Mouse (Mus musculus): ENCODE measurements at regions not wholly inside any gene's neighbourhood (a gene's known extent, or its start where the extent isn't known, plus 50 kb on each side); places are given as distances from the start of the nearest gene placed in this dataset.

DNA sequence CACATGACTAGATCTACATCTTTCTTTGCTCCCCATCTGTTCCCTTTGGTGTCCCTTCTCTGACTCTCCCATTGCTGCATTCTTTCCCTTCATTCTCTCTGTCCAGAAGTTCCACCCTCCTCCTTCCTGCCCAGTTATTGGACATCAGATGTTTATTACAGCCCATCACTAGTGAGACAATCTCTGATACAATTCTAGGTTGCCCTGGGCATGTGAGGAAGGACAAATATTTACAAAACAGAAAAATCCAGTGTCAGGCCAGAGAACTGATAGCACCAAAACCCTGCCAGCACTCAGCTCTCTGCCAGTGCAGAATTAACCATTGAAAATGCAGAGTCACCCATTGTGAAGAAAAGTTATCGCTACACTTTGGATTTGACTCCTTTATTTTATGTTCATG lies 87.9 kb upstream of the Lpp start:
- no peak for ATAC-seq (ENCODE audit: insufficient read depth, low FRiP score, low read depth)
- Histone ChIP-seq H3K4me1 (no peaks in the 10 kb centered on the region), H3K27me3 (replicated peaks) (no peaks in the 10 kb centered on the region), H3K9ac (no peak overlapping the region), H3K9me3 (no peaks in the 10 kb centered on the region), H3K4me3 (replicated peaks) (no peak overlapping the region), H3K27ac (no peak overlapping the region), H3K4me2 (no peak overlapping the region), H3K36me3 (no peaks in the 10 kb centered on the region)
- 89% methylated on average over 1 of the region's 1 CpGs for WGBS

DNA sequence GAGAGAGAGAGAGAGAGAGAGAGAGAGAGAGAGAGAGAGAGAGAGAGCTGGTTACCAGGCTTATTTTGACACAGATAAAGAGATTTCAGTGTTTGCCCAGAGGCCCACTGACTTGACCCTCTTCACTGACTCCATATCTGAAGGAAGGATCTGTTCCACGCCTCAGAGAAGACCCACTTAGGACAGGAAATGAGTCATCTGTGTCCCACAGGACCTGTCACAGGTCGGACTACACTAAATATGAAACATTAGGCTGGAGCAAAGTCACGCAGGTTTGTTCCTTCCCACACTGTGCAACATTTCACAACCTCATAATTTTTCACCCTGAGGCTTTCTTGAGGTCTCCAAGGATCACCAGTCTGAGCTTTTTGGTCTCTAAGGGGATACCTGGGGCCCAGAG lies 96.5 kb upstream of the Lpp start:
- Histone ChIP-seq H3K4me3 (replicated peaks) (no peak overlapping the region), H3K9me3 (no peaks in the 10 kb centered on the region), H3K4me2 (no peak overlapping the region), H3K9ac (no peak overlapping the region), H3K4me1 (no peaks in the 10 kb centered on the region), H3K27ac (no peak overlapping the region), H3K27me3 (replicated peaks) (no peaks in the 10 kb centered on the region), H3K36me3 (no peaks in the 10 kb centered on the region)
- no peak for ATAC-seq (ENCODE audit: insufficient read depth, low FRiP score, low read depth)
- WGBS = 41% methylated on average over 3 of the region's 3 CpGs

GRCm38 (mm10) chr16:24295626-24296440 lies 97.5 kb upstream of the Lpp start:
- Histone ChIP-seq H3K4me3 (replicated peaks) (no peak overlapping the region), H3K27me3 (replicated peaks) (no peaks in the 10 kb centered on the region), H3K27ac (no peak overlapping the region), H3K9ac (no peak overlapping the region), H3K4me1 (no peaks in the 10 kb centered on the region), H3K4me2 (no peak overlapping the region), H3K36me3 (no peaks in the 10 kb centered on the region), H3K9me3 (no peaks in the 10 kb centered on the region)
- WGBS = 60% methylated on average over 7 of the region's 7 CpGs
- no peak for ATAC-seq (ENCODE audit: insufficient read depth, low FRiP score, low read depth)

DNA sequence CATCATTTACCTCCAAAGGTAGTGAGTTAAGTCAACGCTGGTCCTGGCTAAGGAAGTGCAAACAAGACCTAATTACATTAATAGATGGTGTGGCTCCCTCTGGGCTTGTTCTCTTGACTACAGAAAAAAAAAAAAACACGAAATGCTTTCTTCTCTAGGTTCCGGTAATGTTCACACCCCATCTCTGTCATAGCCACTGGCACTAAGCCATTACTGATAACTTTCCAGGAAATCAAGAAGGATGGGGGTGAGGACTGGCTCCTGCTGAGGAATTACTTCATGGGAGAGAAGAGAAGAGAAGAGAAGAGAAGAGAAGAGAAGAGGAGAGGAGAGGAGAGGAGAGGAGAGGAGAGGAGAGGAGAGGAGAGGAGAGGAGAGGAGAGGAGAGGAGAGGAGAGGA lies 109.1 kb upstream of the Lpp start:
- no peak for ATAC-seq (ENCODE audit: insufficient read depth, low FRiP score, low read depth)
- no peak overlapping the region for H3K4me3 ChIP-seq (replicated peaks)
- H3K27ac ChIP-seq = no peak overlapping the region
- WGBS = 50% methylated on average over 3 of the region's 3 CpGs
- H3K36me3 ChIP-seq = no peaks in the 10 kb centered on the region
- H3K27me3 ChIP-seq (replicated peaks) = no peaks in the 10 kb centered on the region
- no peaks in the 10 kb centered on the region for H3K9me3 ChIP-seq
- H3K9ac ChIP-seq = no peak overlapping the region
- H3K4me2 ChIP-seq = no peak overlapping the region
- peaks cover 5% of the 10 kb centered on the region; the same call in 1 of the 2 replicates for H3K4me1 ChIP-seq

- no peaks in the 10 kb centered on the region for H3K36me3 ChIP-seq
- 21% methylated on average over 6 of the region's 6 CpGs for WGBS
- H3K4me2 ChIP-seq = no peak overlapping the region
- H3K4me1 ChIP-seq = peaks cover 5% of the 10 kb centered on the region; the same call in 1 of the 2 replicates
- no peaks in the 10 kb centered on the region for H3K9me3 ChIP-seq
- no peak overlapping the region for H3K4me3 ChIP-seq (replicated peaks)
- H3K27me3 ChIP-seq (replicated peaks) = no peaks in the 10 kb centered on the region
- H3K27ac ChIP-seq = peak overlapping the region; percentile 36; the same call in 1 of the 2 replicates
- ATAC-seq (ENCODE audit: insufficient read depth, low FRiP score, low read depth) = peak; percentile 86
- no peak overlapping the region for H3K9ac ChIP-seq
Observed at GRCm38 (mm10) chr16:24282194-24282683, 111.1 kb upstream of the Lpp start.

DNA sequence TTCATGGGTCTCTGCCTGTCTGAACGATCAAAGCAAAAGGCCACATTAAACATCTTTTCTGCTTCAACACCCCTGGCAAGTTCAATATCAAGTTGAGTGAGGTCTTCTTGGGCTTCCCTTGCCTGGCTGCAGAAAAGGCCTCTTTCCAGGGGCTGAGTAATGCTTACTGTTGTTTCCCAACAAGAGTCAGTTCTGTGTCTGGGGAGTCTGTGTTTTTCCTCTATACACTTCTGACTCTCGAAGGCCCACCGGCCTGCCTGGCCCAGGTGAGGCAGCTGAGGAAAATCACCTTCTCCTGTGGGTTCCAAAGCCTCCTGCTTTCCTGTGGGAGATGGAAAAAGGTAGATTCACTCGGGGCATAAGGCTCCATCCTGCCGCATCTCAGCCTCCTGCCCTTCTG lies 111.7 kb upstream of the Lpp start:
- Histone ChIP-seq H3K27me3 (replicated peaks) (no peaks in the 10 kb centered on the region), H3K4me1 (peaks cover 5% of the 10 kb centered on the region; the same call in 1 of the 2 replicates), H3K4me2 (no peak overlapping the region), H3K4me3 (replicated peaks) (no peak overlapping the region), H3K27ac (0 out of 2 replicates have a peak overlapping the region, but pooled peaks have one; percentile 36), H3K36me3 (no peaks in the 10 kb centered on the region), H3K9me3 (no peaks in the 10 kb centered on the region), H3K9ac (no peak overlapping the region)
- 75% methylated on average over 5 of the region's 5 CpGs for WGBS
- ATAC-seq (ENCODE audit: insufficient read depth, low FRiP score, low read depth) = no peak

DNA sequence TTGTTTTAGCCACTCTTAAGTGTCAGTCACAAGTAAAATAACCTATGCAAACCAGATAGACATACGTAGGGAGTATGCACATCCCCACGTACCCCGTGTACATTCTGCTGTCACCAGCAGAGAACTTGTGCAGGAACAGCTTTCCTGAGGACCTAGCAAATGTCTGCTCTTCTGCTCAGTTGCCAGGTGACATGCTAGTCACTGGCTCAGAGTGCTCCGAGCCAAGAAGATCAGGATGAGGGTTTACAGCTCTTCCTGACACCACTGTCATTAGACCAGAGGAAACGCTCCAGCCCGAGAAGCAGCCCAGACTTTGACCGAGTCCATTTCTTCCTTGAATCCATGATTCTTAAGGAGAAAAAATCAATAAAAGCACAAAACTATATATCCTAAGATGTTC lies 115.5 kb upstream of the Lpp start:
- Histone ChIP-seq H3K36me3 (no peaks in the 10 kb centered on the region), H3K9me3 (no peaks in the 10 kb centered on the region), H3K4me2 (no peak overlapping the region), H3K9ac (no peak overlapping the region), H3K4me1 (peaks cover 5% of the 10 kb centered on the region; the same call in 1 of the 2 replicates), H3K4me3 (replicated peaks) (no peak overlapping the region), H3K27me3 (replicated peaks) (no peaks in the 10 kb centered on the region), H3K27ac (no peak overlapping the region)
- ATAC-seq (ENCODE audit: insufficient read depth, low FRiP score, low read depth) = no peak
- 83% methylated on average over 7 of the region's 7 CpGs for WGBS

DNA sequence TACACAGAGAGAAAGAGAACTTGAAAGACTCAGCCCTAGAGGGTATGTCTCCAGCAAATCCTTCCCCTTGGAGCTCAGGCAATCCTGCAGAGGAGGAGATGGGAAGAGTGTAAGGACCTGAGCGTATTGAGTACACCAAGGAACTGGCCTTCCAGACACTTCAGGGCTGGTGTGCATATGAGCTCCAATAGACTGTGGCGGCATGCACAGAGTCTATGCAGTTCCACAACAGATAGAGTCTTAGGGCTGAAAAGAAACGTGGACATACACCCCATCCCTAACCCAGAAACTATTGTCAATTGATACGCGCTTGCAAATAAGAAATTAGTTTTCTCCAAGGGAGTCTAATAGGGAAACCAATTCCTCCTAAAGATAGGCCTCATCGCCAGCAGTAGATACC lies 130.6 kb upstream of the Lpp start:
- no peaks in the 10 kb centered on the region for H3K9me3 ChIP-seq
- H3K4me3 ChIP-seq (replicated peaks) = no peak overlapping the region
- 91% methylated on average over 6 of the region's 6 CpGs for WGBS
- H3K27ac ChIP-seq = no peak overlapping the region
- H3K4me2 ChIP-seq = no peak overlapping the region
- H3K27me3 ChIP-seq (replicated peaks) = no peaks in the 10 kb centered on the region
- H3K9ac ChIP-seq = no peak overlapping the region
- H3K36me3 ChIP-seq = no peaks in the 10 kb centered on the region
- ATAC-seq (ENCODE audit: insufficient read depth, low FRiP score, low read depth) = no peak
- no peaks in the 10 kb centered on the region for H3K4me1 ChIP-seq

DNA sequence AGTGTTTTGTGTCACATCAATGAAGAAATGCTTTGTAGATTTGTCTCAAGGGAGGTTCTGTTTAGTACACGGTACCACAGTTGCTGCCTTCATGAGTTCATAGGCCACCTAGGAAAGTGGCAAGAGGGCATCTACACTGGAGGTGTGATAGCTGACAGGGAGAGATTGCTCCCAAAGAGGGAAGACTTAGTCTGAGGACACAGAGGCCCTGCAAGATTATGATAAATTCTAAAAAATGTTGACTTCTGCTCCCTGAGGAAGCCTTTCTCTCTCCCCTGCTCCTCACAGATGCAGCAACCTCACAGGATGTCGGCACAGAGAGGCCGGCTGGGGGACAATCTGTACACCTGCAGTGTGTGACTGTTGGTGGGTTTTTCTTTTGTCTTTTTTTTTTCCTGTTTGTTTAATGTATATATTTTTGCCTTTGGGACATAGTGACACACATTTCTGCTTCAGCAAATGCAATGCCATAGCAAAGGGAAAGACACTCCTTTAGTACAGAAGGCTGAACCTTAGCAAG lies 133.5 kb upstream of the Lpp start:
- H3K4me3 ChIP-seq (replicated peaks) = no peak overlapping the region
- no peaks in the 10 kb centered on the region for H3K4me1 ChIP-seq
- H3K27me3 ChIP-seq (replicated peaks) = no peaks in the 10 kb centered on the region
- 66% methylated on average over 3 of the region's 3 CpGs for WGBS
- no peak overlapping the region for H3K9ac ChIP-seq
- no peak for ATAC-seq (ENCODE audit: insufficient read depth, low FRiP score, low read depth)
- H3K4me2 ChIP-seq = no peak overlapping the region
- H3K9me3 ChIP-seq = no peaks in the 10 kb centered on the region
- H3K36me3 ChIP-seq = no peaks in the 10 kb centered on the region
- H3K27ac ChIP-seq = no peak overlapping the region

- no peaks in the 10 kb centered on the region for H3K36me3 ChIP-seq
- no peak overlapping the region for H3K4me3 ChIP-seq (replicated peaks)
- no peaks in the 10 kb centered on the region for H3K4me1 ChIP-seq
- no peak overlapping the region for H3K4me2 ChIP-seq
- WGBS = 21% methylated on average over 1 of the region's 1 CpGs
- no peak overlapping the region for H3K9ac ChIP-seq
- no peak overlapping the region for H3K27ac ChIP-seq
- no peaks in the 10 kb centered on the region for H3K9me3 ChIP-seq
- ATAC-seq (ENCODE audit: insufficient read depth, low FRiP score, low read depth) = no peak
- no peaks in the 10 kb centered on the region for H3K27me3 ChIP-seq (replicated peaks)
Observed at GRCm38 (mm10) chr16:24258991-24259390, 134.3 kb upstream of the Lpp start.

DNA sequence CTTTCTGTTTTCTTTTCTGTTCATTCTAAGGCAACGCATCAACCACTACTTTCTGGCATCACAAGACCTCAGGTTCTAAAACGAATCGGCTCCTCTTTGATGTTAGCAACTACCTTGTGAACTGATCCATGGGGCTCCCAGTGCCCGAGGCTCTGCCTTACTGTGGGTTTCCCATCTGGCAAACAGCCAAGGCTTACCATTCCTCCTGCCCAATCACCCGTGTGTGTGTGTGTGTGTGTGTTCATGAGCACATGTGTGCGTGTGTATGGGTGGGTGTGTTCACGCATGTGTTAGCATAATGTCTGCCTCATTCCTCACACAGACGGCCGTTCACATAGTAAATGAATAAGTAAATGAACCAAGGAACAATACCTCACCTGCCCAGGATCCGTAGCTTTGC lies 138.3 kb upstream of the Lpp start:
- Histone ChIP-seq H3K27ac (peak overlapping the region; percentile 8), H3K4me2 (no peak overlapping the region), H3K4me3 (replicated peaks) (no peak overlapping the region), H3K27me3 (replicated peaks) (no peaks in the 10 kb centered on the region), H3K36me3 (no peaks in the 10 kb centered on the region), H3K4me1 (no peaks in the 10 kb centered on the region), H3K9ac (no peak overlapping the region), H3K9me3 (no peaks in the 10 kb centered on the region)
- 65% methylated on average over 10 of the region's 10 CpGs for WGBS
- peak; percentile 63; the same call in 1 of the 2 replicates for ATAC-seq (ENCODE audit: insufficient read depth, low FRiP score, low read depth)

- H3K36me3 ChIP-seq = no peaks in the 10 kb centered on the region
- H3K27me3 ChIP-seq (replicated peaks) = no peaks in the 10 kb centered on the region
- peak; percentile 27; the same call in 1 of the 2 replicates for ATAC-seq (ENCODE audit: insufficient read depth, low FRiP score, low read depth)
- H3K9ac ChIP-seq = no peak overlapping the region
- H3K4me1 ChIP-seq = no peaks in the 10 kb centered on the region
- no peaks in the 10 kb centered on the region for H3K9me3 ChIP-seq
- no peak overlapping the region for H3K4me3 ChIP-seq (replicated peaks)
- peak overlapping the region; percentile 8 for H3K27ac ChIP-seq
- H3K4me2 ChIP-seq = no peak overlapping the region
Observed at GRCm38 (mm10) chr16:24254590-24254989, 138.7 kb upstream of the Lpp start.
